Mouse (Mus musculus): ENCODE results near the gene Cbl. TPM values are rescaled to one million over a fixed set of nuclear protein-coding genes. Genes with fewer than 3 reads are reported as not detected.

Cbl gene
- polyA plus RNA-seq, 1 experiment, result 279 TPM

- Histone ChIP-seq H3K4me1 (ENCODE audit: control insufficient read depth, insufficient read depth, low read length) (peaks cover 31% of the 10 kb centered on the region), H3K27ac (ENCODE audit: insufficient read depth, low read depth, low read length) (no peak overlapping the region), H3K4me3 (ENCODE audit: insufficient read depth, low read depth, low read length) (no peak overlapping the region)
- 91% methylated on average over 6 of the region's 6 CpGs for WGBS
- TF ChIP-seq POLR2A (IDR thresholded peaks at IDR 0.05; ENCODE audit: insufficient read depth, low read depth, low read length) (no peak), CTCF (IDR thresholded peaks at IDR 0.05; ENCODE audit: insufficient read depth, low read depth, low read length) (no peak)
Measured at GRCm38 (mm10) chr9:44247907-44248306, 14.1 kb upstream of the Cbl start.

- Histone ChIP-seq H3K27ac (ENCODE audit: insufficient read depth, low read depth, low read length) (no peak overlapping the region), H3K4me3 (ENCODE audit: insufficient read depth, low read depth, low read length) (no peak overlapping the region), H3K4me1 (ENCODE audit: control insufficient read depth, insufficient read depth, low read length) (no peaks in the 10 kb centered on the region)
- 60% methylated on average over 2 of the region's 2 CpGs for WGBS
- no peak for TF ChIP-seq CTCF (IDR thresholded peaks at IDR 0.05; ENCODE audit: insufficient read depth, low read depth, low read length)
- TF ChIP-seq POLR2A (IDR thresholded peaks at IDR 0.05; ENCODE audit: insufficient read depth, low read depth, low read length), result no peak
Measured at GRCm38 (mm10) chr9:44243621-44244020, 9.8 kb upstream of the Cbl start.

GRCm38 (mm10) chr9:44241418-44241817 is 7.6 kb upstream of the Cbl start:
- no peak overlapping the region for H3K27ac ChIP-seq (ENCODE audit: insufficient read depth, low read depth, low read length)
- 82% methylated on average over 9 of the region's 9 CpGs for WGBS
- TF ChIP-seq CTCF (IDR thresholded peaks at IDR 0.05; ENCODE audit: insufficient read depth, low read depth, low read length), result no peak
- no peak for TF ChIP-seq POLR2A (IDR thresholded peaks at IDR 0.05; ENCODE audit: insufficient read depth, low read depth, low read length)
- no peak overlapping the region for H3K4me3 ChIP-seq (ENCODE audit: insufficient read depth, low read depth, low read length)
- H3K4me1 ChIP-seq (ENCODE audit: control insufficient read depth, insufficient read depth, low read length), result no peaks in the 10 kb centered on the region

- Histone ChIP-seq H3K4me1 (ENCODE audit: control insufficient read depth, insufficient read depth, low read length) (no peaks in the 10 kb centered on the region), H3K27ac (ENCODE audit: insufficient read depth, low read depth, low read length) (no peak overlapping the region), H3K4me3 (ENCODE audit: insufficient read depth, low read depth, low read length) (no peak overlapping the region)
- 55% methylated on average over 5 of the region's 5 CpGs for WGBS
- TF ChIP-seq POLR2A (IDR thresholded peaks at IDR 0.05; ENCODE audit: insufficient read depth, low read depth, low read length) (no peak), CTCF (IDR thresholded peaks at IDR 0.05; ENCODE audit: insufficient read depth, low read depth, low read length) (no peak)
Measured at GRCm38 (mm10) chr9:44240911-44241310, 7.1 kb upstream of the Cbl start.

- no peaks in the 10 kb centered on the region for H3K4me1 ChIP-seq (ENCODE audit: control insufficient read depth, insufficient read depth, low read length)
- H3K27ac ChIP-seq (ENCODE audit: insufficient read depth, low read depth, low read length), result no peak within 1 kb of the TSS
- WGBS, result 58% methylated on average over 2 of the region's 2 CpGs
- TF ChIP-seq CTCF (IDR thresholded peaks at IDR 0.05; ENCODE audit: insufficient read depth, low read depth, low read length), result no peak
- no peak for TF ChIP-seq POLR2A (IDR thresholded peaks at IDR 0.05; ENCODE audit: insufficient read depth, low read depth, low read length)
- H3K4me3 ChIP-seq (ENCODE audit: insufficient read depth, low read depth, low read length), result no peak within 1 kb of the TSS
Measured at GRCm38 (mm10) chr9:44240399-44240798, 6.5 kb upstream of the Cbl start, which contains the start of gene Ccdc153. TSS of gene Ccdc153 (plus strand) at chr9:44240676.

- H3K4me1 ChIP-seq (ENCODE audit: control insufficient read depth, insufficient read depth, low read length), result no peaks in the 10 kb centered on the region
- no peak overlapping the region for H3K27ac ChIP-seq (ENCODE audit: insufficient read depth, low read depth, low read length)
- WGBS, result 4% methylated on average over 5 of the region's 5 CpGs
- H3K4me3 ChIP-seq (ENCODE audit: insufficient read depth, low read depth, low read length), result no peak overlapping the region
- TF ChIP-seq CTCF (IDR thresholded peaks at IDR 0.05; ENCODE audit: insufficient read depth, low read depth, low read length) (no peak), POLR2A (IDR thresholded peaks at IDR 0.05; ENCODE audit: insufficient read depth, low read depth, low read length) (no peak)
Measured at GRCm38 (mm10) chr9:44239447-44239846, 5.6 kb upstream of the Cbl start.

- Histone ChIP-seq H3K4me1 (ENCODE audit: control insufficient read depth, insufficient read depth, low read length) (no peaks in the 10 kb centered on the region), H3K4me3 (ENCODE audit: insufficient read depth, low read depth, low read length) (no peak overlapping the region), H3K27ac (ENCODE audit: insufficient read depth, low read depth, low read length) (no peak overlapping the region)
- no peak for TF ChIP-seq POLR2A (IDR thresholded peaks at IDR 0.05; ENCODE audit: insufficient read depth, low read depth, low read length)
- TF ChIP-seq CTCF (IDR thresholded peaks at IDR 0.05; ENCODE audit: insufficient read depth, low read depth, low read length), result no peak
- 80% methylated on average over 17 of the region's 17 CpGs for WGBS
Measured at GRCm38 (mm10) chr9:44238501-44239190, 4.8 kb upstream of the Cbl start.

- H3K4me1 ChIP-seq (ENCODE audit: control insufficient read depth, insufficient read depth, low read length), result no peaks in the 10 kb centered on the region
- no peak overlapping the region for H3K27ac ChIP-seq (ENCODE audit: insufficient read depth, low read depth, low read length)
- H3K4me3 ChIP-seq (ENCODE audit: insufficient read depth, low read depth, low read length), result no peak overlapping the region
- TF ChIP-seq CTCF (IDR thresholded peaks at IDR 0.05; ENCODE audit: insufficient read depth, low read depth, low read length) (no peak), POLR2A (IDR thresholded peaks at IDR 0.05; ENCODE audit: insufficient read depth, low read depth, low read length) (no peak)
- 84% methylated on average over 4 of the region's 4 CpGs for WGBS
Measured at GRCm38 (mm10) chr9:44237128-44237527, 3.3 kb upstream of the Cbl start.

- WGBS, result 82% methylated on average over 4 of the region's 4 CpGs
- no peak for TF ChIP-seq CTCF (IDR thresholded peaks at IDR 0.05; ENCODE audit: insufficient read depth, low read depth, low read length)
- no peak for TF ChIP-seq POLR2A (IDR thresholded peaks at IDR 0.05; ENCODE audit: insufficient read depth, low read depth, low read length)
- no peak overlapping the region for H3K27ac ChIP-seq (ENCODE audit: insufficient read depth, low read depth, low read length)
- H3K4me3 ChIP-seq (ENCODE audit: insufficient read depth, low read depth, low read length), result no peak overlapping the region
- H3K4me1 ChIP-seq (ENCODE audit: control insufficient read depth, insufficient read depth, low read length), result peaks cover 3% of the 10 kb centered on the region
Measured at GRCm38 (mm10) chr9:44236601-44237000, 2.8 kb upstream of the Cbl start.

All from olfactory bulb, adult 2 months (tissue).